Mouse (Mus musculus) myocyte (in vitro differentiated cells): ENCODE measurements around the gene Srrm3.

Experiments used
- POLR2A ChIP-seq: IDR thresholded peaks from one replicate; pipeline ENCODE4 v1.6.1; 2011; ENCODE audit warnings: low read depth, mild to moderate bottlenecking, control low read depth, moderate library complexity; ENCODE audit not compliant: insufficient read length
- REST ChIP-seq: IDR thresholded peaks from one replicate; pipeline ENCODE4 v1.6.1; 2011; ENCODE audit warnings: mild to moderate bottlenecking, control low read depth, moderate library complexity; ENCODE audit not compliant: insufficient read depth, insufficient read length
- TCF12 ChIP-seq: IDR thresholded peaks from one replicate; pipeline ENCODE4 v1.6.1; 2011; ENCODE audit warnings: mild to moderate bottlenecking, control low read depth; ENCODE audit not compliant: poor library complexity, insufficient read depth, severe bottlenecking

GRCm38 (mm10) chr5:135894958-135895357 is 88.3 kb downstream of the Srrm3 start:
- TF ChIP-seq POLR2A (no peak), REST (no peak), TCF12 (no peak)
